Mouse (Mus musculus): Measurements from ENCODE around the gene Aaas.

- no peak for TF ChIP-seq POLR2A (IDR thresholded peaks at IDR 0.05; ENCODE audit: borderline replicate concordance, extremely low read depth, insufficient read depth, insufficient read length, poor library complexity, severe bottlenecking)
- no peak for TF ChIP-seq CTCF (IDR thresholded peaks at IDR 0.05; ENCODE audit: borderline replicate concordance, extremely low read depth, insufficient read depth, insufficient read length)
Observed at GRCm38 (mm10) chr15:102324654-102325473, 25.7 kb downstream of the Aaas start.
